10 mouse cellular contexts compared by ENCODE assay signal in the genomic region with DNA sequence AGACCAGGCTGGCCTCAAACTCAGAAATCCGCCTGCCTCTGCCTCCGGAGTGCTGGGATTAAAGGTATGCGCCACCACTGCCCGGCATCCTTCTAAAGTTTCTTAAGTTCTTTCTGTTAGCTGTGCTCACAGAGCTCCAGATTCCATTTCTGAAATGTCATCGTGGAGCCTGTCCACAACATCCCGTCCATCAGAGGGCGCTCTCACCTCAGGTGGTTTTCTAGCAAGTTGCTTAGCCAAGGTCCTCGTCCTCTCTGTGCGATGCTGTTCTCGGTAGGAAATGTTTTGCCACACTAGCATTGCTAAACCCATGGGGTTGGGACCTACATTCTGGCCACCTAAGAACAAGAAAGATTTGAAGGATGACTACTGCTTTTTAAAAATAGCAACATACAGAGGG.
DNase-seq lines count a peak whose midpoint lies in the region; TF ChIP-seq lines count a peak whose summit lies in the region.
"Had no signal": no experiment of that assay in that cellular context is flagged by ENCODE, and none has a peak within 500 bp of the region (broad histone marks: within the 10 kb centered on the region; RNA-seq: fewer than 3 reads in every experiment).

No protein-coding gene starts in this region.

- H3K27me3 ChIP-seq in C2C12 (ENCODE audit: control insufficient read depth, insufficient read depth, insufficient read length), result no peaks in the 10 kb centered on the region
- H3K27me3 ChIP-seq: hindbrain, embryonic 15.5 days had no signal

- peak; percentile 54 for TF ChIP-seq CTCF in C2C12 (IDR thresholded peaks at IDR 0.05; ENCODE audit: control insufficient read depth, insufficient read depth, insufficient read length)
- TF ChIP-seq CTCF in left cerebral cortex, adult 2 months (IDR thresholded peaks at IDR 0.05), result peak; percentile 66

- peak; percentile 65 to 71 for DNase-seq in cerebellum, postnatal 10 days
- no peak for DNase-seq in cerebellum, adult 8-10 months
- DNase-seq in adrenal gland, postnatal 36 days, result peak; percentile 85 to 87
- peak; percentile 7 to 23 for DNase-seq in heart, adult 9 months (ENCODE audit: low spot score in 2 of 2)
- DNase-seq in left cerebral cortex, adult 2 months (ENCODE audit: extremely low spot score in 1 of 2, low spot score in 2 of 2), result peak; percentile 54
- DNase-seq in retina, postnatal 1 day, result peak; percentile 36
- peak; percentile 89 for DNase-seq in thymus, postnatal 4 days

- intact Hi-C loops in left cerebral cortex, adult 2 months (cut with DNase I), result loop anchor here (2.0 to 5.0 kb wide), 3 partner anchors 146 to 275 kb away; no protein-coding TSS in a partner anchor

- H3K79me2 ChIP-seq in C2C12 (ENCODE audit: control insufficient read depth, insufficient read depth), result no peaks in the 10 kb centered on the region

- H3K36me3 ChIP-seq in C2C12 (ENCODE audit: control insufficient read depth, insufficient read depth), result no peaks in the 10 kb centered on the region
- H3K36me3 ChIP-seq: G1E had no signal

- H3K4me3 ChIP-seq in C2C12 (ENCODE audit: insufficient read depth, poor library complexity, severe bottlenecking), result no peak overlapping the region
- no peak overlapping the region for H3K4me3 ChIP-seq in left cerebral cortex, adult 2 months
- H3K4me3 ChIP-seq: hindbrain, embryonic 15.5 days had no signal

- H3ac ChIP-seq in C2C12 (ENCODE audit: control insufficient read depth, insufficient read length, low read depth), result no peak overlapping the region

- H3K79me3 ChIP-seq in C2C12 (ENCODE audit: low read depth), result no peaks in the 10 kb centered on the region

- H3K27ac ChIP-seq in left cerebral cortex, adult 2 months, result no peak overlapping the region
- H3K27ac ChIP-seq: hindbrain, embryonic 15.5 days had no signal

TF ChIP-seq in C2C12, 6 proteins besides CTCF, POLR2A, EP300 and RAD21:
- TF ChIP-seq MYOD1 (IDR thresholded peaks at IDR 0.05; ENCODE audit: control insufficient read depth, insufficient read length, low read depth) (no peak), MAX (IDR thresholded peaks at IDR 0.05) (no peak), MYOG (IDR thresholded peaks at IDR 0.05; ENCODE audit: control insufficient read depth, extremely low read depth, insufficient read length) (no peak)
